Mouse (Mus musculus) erythroblast, adult 5-6 weeks (primary cell): ENCODE data around the gene Elk3. TPM values are rescaled to one million over a fixed set of nuclear protein-coding genes. Genes with fewer than 3 reads are reported as not detected.
A peak's percentile ranks its signal among the peaks of the same experiment; 100 is the strongest.

ENCODE experiments used
- ATAC-seq: replicated peaks from 2 replicates; pipeline ENCODE4 v1.8.0; 2016; ENCODE audit warnings: moderate number of reproducible peaks, mild to moderate bottlenecking, moderate TSS enrichment, inconsistent platforms; ENCODE audit not compliant: poor library complexity, low FRiP score, severe bottlenecking
- total RNA-seq, 2 experiments: library from RNA; stranded (forward) in 1 of 2; stranded (reverse) in 1 of 2; fragments of 150-400 nt in 1 of 2; fragments of 200-764, 138-1000 nt in 1 of 2; gene quantifications; 2 replicates each; pipeline versions ENCODE4 v1.2.3 to v1.2.4; 2015 to 2017; ENCODE audit warnings: low replicate concordance in 2 of 2

The Elk3 gene
- total RNA-seq, 2 experiments from 2014 or later, result 3.8 to 4.2 TPM

- no peak for ATAC-seq
Measured at GRCm38 (mm10) chr10:93248416-93248815, 62.5 kb downstream of the Elk3 start.

GRCm38 (mm10) chr10:93247902-93248301, 63.0 kb downstream of the Elk3 start:
- ATAC-seq, result no peak

- no peak for ATAC-seq
Measured at GRCm38 (mm10) chr10:93247422-93247821, 63.5 kb downstream of the Elk3 start.

GRCm38 (mm10) chr10:93246185-93246920, 64.6 kb downstream of the Elk3 start:
- ATAC-seq, result peak; percentile 38; the same call in 1 of the 2 replicates

- ATAC-seq, result no peak
Measured at GRCm38 (mm10) chr10:93244209-93244705, 66.7 kb downstream of the Elk3 start.

- ATAC-seq, result no peak
Measured at GRCm38 (mm10) chr10:93242861-93243260, 68.1 kb downstream of the Elk3 start.

GRCm38 (mm10) chr10:93242208-93242607, 68.7 kb downstream of the Elk3 start:
- ATAC-seq, result no peak

- no peak for ATAC-seq
Measured at GRCm38 (mm10) chr10:93239201-93239806, 71.6 kb downstream of the Elk3 start.

- no peak for ATAC-seq
Measured at GRCm38 (mm10) chr10:93234692-93235091, 76.2 kb downstream of the Elk3 start.

- ATAC-seq, result no peak
Measured at GRCm38 (mm10) chr10:93233665-93234194, 77.2 kb downstream of the Elk3 start.

GRCm38 (mm10) chr10:93231893-93232292, 79.0 kb downstream of the Elk3 start:
- ATAC-seq, result no peak

- ATAC-seq, result no peak
Measured at GRCm38 (mm10) chr10:93231490-93231889, 79.4 kb downstream of the Elk3 start.

- ATAC-seq, result 0 out of 2 replicates have a peak, but pooled peaks have one; percentile 11
Measured at GRCm38 (mm10) chr10:93228401-93229007, 82.4 kb downstream of the Elk3 start.

- ATAC-seq, result no peak
Measured at GRCm38 (mm10) chr10:93227921-93228320, 83.0 kb downstream of the Elk3 start.

- ATAC-seq, result no peak
Measured at GRCm38 (mm10) chr10:93225751-93226150, 85.2 kb downstream of the Elk3 start.

GRCm38 (mm10) chr10:93215051-93215763, 95.7 kb downstream of the Elk3 start:
- ATAC-seq, result no peak

- ATAC-seq, result no peak
Measured at GRCm38 (mm10) chr10:93214251-93214650, 96.7 kb downstream of the Elk3 start.

GRCm38 (mm10) chr10:93213339-93213738, 97.6 kb downstream of the Elk3 start:
- ATAC-seq, result peak; percentile 74

- ATAC-seq, result no peak
Measured at GRCm38 (mm10) chr10:93212699-93213098, 98.2 kb downstream of the Elk3 start.

- ATAC-seq, result no peak
Measured at GRCm38 (mm10) chr10:93207176-93207575, 103.8 kb downstream of the Elk3 start.
